Mouse (Mus musculus) T-helper 2 cell (primary cell): ENCODE data around the gene Bace1.

ENCODE experiments used
- in situ Hi-C: fragments of 300-600 bp; cut with MboI, MseI; formaldehyde crosslinking; loops from one replicate; pipeline ENCODE4 v1.15.1; 2025; ENCODE audit warnings: high pct_unique_total_duplicates

The Bace1 gene

DNA sequence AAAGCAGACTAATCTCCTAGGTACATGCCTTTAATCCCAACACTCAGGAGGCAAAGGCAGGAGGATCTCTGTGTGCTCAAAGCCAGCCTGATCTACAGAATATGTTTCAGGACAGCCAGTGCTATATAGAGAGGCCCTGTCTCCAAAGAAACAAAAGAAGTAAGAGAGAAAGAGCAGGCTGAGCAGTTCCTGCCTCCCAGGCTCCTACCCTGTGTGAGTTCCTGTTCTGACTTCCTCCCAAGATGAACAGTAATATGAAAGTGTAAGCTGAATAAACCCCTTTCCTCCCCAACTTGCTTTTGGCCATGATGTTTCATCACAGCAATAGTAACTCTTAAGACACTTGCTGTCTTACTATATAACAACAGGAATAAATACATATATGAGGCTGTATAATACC lies 55.3 kb downstream of the Bace1 start:
- in situ Hi-C loops: no loop called here

DNA sequence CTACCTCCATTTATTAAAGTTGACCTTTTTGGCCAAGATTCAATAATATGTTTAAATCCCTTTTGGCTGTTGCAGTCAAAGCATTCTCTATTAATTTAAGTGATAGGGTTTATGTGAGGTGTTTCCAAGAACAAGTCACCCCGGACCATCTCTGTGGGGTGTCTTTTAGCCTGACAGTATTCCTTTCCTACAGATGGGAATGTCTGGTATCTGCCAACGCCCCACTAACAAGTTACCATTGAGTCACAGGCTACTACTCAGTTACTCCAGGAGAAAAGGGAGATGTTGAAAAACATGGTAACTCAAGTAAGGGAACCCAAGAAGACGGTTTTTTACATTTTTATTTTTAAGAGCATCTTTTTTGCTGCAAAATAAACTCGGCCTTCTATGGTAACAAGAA lies 66.8 kb downstream of the Bace1 start:
- in situ Hi-C loops: no loop called here

DNA sequence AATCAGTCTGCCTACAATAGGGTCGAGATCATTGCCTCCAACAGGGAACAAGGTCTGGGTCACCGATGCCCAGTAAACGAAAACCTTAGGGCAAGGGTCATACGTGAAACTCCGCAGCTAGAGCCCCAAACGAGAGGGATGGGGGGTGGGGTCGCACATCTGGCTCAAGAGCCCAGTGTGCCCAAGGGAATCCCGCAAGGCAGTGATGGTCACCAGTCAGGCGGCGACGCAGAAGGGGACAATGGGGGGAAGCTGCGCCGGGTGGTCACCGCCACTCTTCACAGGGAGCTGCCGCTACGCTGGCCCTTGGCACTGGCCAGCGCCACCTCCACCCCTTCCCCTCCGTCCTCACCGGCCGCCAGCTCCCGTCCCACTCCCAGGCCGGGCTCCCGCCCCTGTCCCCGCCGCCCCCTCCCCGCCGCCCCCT lies 67.4 kb downstream of the Bace1 start:
- in situ Hi-C loops: no loop called here

DNA sequence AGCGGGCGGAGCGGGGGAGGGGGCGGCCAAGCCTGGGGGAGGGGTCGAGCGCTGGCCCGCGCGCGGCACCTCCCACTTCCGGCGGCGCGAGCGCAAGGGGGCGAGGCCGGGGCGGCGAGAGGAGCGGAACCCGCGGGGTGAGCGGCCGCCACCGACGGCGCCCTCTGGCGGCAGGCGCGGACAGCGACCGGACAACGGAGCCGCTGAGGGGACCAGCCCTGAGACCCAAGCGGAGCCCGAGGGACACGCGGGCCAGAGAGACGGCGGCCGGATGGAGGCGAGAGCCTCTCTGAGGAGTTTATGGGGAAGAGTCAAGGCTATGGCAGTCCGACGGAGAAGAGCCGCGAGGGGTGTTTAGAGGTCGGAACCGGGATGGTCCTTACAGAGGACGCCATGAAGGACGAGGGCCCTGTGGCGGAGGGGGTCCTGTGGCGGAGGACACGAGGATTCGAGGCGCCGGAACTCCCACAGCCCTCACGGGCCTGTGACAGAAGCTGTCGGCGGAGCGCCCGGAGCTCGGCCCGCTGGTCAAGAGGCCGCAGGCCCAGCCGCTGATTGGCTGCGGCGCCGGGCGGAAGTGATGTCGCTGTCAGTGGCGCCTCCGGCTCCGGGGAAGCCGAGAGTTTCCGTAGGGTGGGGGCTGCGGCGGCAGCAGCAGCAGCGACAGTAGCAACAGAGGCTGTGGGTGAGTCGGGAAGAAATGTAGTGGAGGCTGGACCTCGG lies 68.1 kb downstream of the Bace1 start, which contains the start of the genes Pcsk7 and Rnf214:
TSS of gene Pcsk7 (plus strand) at position 143 of the 723 bp plus-strand sequence.
TSS of gene Rnf214 (minus strand) at position 557 of the 723 bp plus-strand sequence.
- in situ Hi-C loops: no loop called here

DNA sequence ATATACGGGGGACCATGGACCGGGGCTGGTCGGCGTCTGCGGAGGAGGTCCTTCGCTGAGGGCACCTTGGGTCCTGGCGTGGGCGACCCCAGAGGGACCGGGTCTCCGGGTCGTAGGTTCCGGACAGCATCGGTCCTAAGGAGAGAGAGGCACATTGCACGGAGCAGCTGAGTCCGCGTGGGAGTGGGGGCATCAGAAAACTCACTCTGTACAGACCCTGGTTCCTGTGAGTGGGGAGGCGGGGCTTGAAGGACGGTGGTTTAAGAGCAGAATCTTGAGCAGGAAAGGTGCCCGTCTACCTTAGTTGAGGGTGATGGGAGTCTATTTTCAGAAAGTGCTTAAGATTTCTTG lies 68.7 kb downstream of the Bace1 start:
- in situ Hi-C loops: no loop called here

DNA sequence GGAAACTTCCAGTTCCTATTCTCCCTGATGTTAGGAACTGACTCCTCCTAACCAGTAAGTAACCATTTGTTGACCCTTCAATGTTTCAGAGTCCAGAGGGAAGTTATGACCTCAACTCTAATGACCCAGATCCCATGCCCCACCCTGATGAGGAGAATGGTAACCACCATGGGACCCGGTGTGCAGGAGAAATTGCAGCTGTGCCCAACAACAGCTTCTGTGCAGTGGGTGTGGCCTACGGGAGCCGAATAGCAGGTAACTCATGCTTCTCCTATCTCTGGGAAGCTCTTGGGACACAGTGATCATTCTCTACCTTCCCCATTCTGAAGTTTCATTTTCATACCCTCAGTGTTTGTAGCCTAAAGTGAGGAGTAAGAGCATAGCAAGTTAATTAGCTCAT lies 72.6 kb downstream of the Bace1 start:
- in situ Hi-C loops: loop anchor here (5.0 kb wide), 1 partner anchor 36 kb away; no protein-coding TSS in a partner anchor

DNA sequence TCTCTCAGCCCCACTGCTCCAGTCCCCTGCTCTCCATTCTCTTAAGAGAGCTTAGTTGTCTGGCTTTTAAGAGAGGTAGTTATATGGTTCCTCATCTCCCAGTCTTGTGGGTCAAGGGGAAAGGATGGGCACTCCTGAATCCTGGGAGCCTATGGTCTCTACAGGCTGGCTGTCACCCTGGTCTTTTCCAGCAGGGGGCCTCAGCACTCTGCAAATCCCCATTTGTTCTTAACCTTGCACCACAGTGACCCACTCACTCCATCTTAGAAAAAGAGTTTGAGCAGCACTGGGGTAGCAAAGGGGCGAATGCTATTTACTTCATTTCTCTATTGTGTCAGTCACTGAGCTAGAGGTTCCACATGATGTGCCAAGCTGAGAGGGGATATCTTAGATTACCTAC lies 73.3 kb downstream of the Bace1 start:
- in situ Hi-C loops: loop anchor here (5.0 kb wide), 1 partner anchor 36 kb away; no protein-coding TSS in a partner anchor
